Mouse (Mus musculus) heart, adult 8-10 months (tissue): ENCODE data around the gene Tsfm. TPM values are rescaled to one million over a fixed set of nuclear protein-coding genes. Genes with fewer than 3 reads are reported as not detected.
"Not testable (repeated sequence)": the region's sequence is repeated elsewhere in the genome, so short reads cannot be mapped to it uniquely, and the experiment has no call there.

Experiments used
- DNase-seq: peaks from one replicate; pipeline ENCODE4 v3.0.0; 2022; ENCODE audit warnings: low spot score
- total RNA-seq, 4 experiments: library from RNA; stranded (reverse); gene quantifications; 2 replicates each; pipeline ENCODE4 v1.2.4; 2022

The Tsfm gene
- total RNA-seq, result 10 to 100 TPM; 50.9 to 67.0 (median 55.9) TPM

DNA sequence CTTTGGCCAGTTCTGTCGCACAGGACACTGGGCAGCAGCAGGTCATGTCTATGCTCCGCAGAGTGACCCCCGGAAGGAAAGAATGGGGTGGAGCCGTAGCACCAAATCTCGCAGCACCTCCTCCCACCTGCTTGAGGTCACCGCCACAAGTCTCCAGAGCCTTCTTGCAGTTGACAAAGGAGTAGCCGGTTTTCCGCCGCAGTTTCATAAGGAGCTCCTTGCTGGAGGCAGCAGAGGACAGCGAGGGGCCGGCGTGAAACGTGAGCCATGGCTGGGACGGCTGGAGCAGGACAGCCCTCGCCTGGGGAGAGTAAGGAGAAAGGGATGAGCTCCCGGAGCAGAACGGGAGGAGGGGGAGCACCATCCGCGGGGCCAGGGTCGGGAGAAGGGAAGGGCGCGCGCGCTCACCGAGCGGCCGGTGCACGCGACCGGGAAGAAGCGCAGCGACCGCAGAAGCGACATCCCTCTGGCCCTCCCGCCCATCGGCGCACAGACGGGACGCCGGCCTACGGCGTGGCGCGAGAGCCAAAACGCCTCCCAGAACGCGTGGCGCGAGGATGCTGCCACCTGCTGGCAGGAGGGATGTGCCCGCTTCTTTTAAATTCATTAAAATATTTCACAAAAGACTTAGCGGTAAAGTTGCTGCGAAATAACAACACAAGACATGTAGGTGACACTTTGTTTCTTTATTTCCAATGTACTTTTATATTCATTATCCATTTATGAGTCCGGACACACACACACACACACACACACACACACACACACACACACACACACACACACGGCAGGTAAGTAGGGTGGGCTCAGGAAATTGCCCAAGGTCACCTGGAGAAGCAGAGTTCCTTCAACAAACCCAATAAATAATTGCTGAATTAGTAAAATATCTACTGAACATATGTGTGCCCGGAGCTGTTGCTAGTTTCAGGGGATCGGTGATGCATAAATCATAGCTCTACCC, at the start of gene Tsfm:
Tsfm (minus strand) TSS at position 505 of the 961 bp plus-strand sequence.
- DNase-seq, result peak; percentile 90

DNA sequence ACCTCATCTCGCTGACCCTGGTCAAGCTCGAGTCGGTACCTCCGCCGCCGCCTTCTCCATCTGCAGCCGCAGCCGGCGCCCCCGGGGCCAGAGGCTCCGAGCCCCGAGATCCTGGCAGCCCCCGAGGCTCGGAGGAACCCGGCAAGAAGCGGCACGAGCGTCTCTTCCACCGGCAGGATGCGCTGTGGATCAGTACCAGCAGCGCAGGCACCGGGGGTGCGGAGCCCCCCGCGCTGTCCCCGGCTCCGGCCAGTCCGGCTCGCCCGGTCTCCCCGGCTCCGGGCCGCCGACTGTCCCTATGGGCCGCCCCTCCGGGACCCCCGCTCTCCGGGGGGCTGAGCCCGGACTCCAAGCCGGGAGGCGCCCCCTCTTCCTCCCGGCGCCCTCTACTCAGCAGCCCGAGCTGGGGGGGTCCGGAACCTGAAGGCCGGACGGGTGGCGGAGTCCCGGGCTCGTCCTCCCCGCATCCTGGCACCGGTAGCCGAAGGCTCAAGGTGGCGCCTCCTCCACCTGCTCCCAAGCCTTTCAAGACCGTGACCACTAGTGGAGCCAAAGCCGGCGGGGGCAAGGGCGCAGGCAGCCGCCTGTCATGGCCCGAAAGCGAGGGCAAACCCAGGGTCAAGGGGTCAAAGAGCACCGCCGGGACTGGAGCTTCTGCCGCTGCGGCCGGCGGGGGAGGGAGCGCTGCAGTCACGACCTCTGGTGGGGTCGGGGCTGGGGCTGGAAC, 49.2 kb upstream of the Tsfm start:
- no peak for DNase-seq

DNA sequence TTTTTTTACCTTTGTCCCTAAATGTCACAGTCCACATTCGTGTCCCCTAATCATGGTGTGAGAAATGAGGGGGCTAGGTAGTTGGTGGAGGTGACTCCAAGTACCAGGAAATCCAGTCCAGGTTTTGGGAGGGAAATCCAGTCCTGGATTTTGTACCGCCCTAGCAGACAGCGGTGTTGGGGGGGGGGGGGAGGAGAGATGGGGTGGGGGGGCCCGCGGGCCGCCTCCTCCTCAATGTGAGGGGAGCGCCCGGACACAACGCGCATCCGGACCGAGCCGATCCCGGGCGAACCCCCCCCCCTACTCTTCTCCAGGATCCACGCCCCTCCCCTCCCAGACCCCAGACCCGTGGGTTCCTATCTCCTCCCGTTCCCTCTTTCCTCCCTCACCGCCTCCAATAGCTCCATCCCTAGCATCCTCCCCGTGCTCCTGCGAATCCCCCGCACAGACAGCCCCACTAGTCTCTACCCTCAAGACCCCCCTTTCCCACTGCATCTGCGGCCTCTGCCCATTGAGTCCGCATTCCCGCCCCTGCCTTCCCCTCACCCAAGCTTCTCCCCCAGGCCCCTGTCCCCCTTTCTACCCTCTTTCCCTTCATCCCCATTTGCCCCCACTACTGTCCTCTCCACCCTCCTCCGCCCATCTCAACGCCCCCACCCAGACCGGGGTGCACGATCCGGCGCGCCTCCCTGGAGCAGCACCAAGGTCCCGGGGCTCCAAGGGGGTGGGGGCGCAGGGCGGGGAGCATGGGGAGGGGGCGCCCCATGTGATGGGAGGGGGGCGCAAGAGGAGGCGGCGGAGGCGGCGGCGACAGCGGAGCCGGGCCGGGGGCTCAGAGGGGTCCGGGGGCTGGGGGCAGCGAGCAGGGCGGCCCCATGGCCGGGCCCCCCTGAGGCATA, 48.3 kb upstream of the Tsfm start:
- DNase-seq, result no peak

DNA sequence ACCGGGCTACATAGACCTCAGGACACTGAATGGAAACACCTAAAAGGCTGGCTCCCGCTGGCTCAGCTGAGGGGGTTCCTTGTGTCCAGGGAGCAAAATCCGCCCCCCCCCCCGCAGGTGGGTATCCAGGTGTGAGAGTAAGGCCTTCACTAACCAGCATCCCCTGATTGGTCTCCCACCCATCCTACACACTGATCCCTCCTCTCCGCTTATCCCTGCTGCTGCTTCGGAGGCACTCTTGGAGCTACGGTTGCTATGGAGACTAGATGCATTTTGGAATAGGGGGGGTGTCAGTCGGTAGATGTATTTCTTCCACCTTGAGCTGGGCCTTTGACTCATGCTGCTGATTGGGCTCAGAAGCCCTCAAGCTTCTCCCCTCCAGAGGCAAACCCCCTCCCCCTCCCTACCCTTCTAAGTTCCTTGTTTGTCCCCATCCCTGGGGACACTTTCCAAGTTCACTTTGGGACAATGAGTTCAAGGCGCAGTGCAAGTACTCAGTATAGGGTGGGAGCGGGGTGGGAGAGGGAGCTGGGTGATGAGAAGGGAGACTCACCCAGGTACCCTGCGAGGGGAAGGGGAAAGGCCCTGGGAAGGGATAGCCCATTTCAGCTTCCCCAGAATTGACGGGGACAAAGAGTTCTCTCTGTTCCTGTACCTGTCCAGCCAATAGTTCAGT, 47.5 kb upstream of the Tsfm start:
- no peak for DNase-seq

DNA sequence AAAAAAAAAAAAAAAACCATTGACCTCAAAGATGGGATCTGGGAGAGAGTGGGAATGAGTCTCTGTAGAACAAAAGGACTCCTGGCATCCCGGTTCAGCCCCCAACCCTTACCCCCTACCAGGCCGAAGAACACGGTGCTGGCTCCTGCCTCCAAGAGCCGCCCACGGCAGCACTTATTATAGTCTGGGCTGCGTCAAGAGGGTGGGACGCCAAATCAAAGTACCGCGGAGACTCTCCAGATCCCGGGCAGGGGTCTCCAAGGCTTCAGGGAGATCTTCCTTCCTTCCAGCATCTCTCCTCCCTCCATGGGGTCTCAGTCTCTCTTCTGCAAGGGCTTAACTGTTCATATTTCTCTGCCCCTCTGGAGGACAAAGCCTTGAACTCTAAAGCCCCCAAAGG, 46.9 kb upstream of the Tsfm start:
- DNase-seq, result no peak

DNA sequence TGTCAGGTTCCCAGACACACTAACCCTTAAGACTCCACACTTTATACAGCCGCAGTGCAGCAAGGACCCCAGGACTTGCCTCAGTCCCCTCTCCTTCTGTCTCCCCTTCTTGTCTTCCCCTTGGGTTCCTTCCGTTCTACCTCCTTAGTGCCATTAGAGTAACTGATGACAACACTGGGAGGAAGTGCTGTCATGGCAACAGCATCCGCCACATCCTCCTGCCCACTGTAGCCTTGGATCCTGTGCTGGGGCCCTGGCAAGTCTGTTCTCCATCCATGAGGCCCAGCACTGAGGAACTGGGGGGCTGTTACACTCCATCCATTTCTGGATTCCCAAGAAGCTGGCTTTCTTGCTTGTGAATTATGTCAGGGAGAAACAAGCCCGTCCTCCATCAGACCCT, 45.4 kb upstream of the Tsfm start:
- DNase-seq, result no peak

DNA sequence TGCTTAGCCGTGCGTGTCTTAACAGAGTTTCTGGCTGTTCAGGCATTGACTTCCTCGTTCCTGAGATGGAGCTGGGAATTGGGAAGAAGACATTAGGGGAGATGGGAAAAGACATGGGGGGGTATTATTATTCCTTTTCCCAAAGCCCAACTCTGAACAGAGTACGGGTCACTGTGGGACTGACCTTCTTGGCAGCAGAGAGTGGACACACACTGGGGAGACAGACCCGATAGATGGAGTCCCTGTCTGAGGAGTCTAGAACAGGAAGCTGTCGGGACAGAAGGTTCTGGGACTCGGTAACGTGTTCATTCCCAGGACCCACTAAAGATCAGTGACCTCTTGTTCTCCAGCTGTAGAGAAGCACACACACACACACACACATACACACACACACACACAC, 45.0 kb upstream of the Tsfm start:
- no peak for DNase-seq

DNA sequence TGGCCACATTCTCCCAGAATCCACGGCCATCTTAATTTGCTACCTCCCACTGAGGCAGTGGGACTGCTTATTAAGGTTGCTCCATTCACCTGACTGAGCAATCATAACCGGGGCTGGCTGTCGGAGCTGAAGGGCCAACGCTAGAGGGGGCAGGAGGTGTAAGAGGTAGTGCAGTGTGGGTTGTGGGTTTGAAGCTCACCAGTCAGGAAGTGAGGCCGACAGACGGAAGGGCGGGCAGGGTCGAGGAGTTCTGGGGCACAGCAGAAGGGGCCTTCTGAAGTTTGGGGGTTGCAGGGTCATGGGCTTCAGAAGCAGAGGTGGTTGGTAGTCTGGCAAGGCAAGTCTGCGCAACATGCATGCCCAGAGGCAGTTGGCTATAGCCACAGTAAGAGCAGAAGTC, 44.4 kb upstream of the Tsfm start, which contains the start of gene Agap2:
Agap2 (plus strand) TSS at position 205 of the 400 bp plus-strand sequence.
- no peak for DNase-seq

DNA sequence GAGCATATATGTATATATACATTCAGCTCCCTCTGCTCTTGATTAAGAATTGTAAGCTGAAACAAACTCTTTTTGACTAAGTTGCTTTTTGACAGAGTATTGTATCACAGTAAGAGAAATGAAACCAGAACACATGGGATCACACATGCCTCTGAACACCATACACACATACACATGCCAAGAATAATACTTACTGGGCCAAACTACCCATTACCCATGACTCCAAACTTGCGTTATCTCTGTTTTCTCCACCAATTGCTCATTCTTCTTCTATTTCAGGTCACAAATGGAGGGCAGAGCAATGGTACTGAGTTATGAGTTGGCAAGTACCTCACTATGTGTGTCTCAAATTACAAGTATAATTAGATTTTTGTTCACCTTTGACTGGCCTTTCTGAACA, 43.3 kb upstream of the Tsfm start:
- DNase-seq, result no peak

DNA sequence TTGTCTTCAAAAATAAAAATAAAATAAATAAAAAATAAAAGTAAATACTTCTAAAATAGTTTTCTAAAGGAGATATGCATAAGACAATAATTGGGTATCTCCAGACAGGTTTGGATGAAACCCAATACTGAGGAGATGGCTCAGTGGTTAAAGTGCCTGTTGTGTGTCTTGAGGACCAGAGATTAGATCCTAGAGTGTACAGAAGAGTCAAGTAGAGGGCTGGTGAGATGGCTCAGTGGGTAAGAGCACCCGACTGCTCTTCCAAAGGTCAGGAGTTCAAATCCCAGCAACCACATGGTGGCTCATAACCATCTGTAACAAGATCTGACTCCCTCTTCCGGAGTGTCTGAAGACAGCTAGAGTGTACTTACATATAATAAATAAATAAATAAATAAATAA, 42.3 kb upstream of the Tsfm start:
- DNase-seq, result not testable (repeated sequence)

DNA sequence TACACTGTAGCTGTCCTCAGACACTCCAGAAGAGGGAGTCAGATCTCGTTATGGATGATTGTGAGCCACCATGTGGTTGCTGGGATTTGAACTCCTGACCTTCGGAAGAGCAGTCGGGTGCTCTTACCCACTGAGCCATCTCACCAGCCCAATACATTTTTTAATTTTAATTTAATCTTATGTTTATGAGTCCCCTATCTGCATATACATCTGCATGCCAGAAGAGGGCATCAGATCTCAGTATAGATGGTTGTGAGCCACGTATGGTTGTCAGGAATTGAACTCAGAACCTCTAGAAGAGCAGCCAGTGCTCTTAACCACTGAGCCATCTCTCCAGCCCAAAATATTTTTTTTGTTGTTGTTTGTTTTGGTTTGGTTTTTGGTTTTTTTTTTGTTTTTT, 41.6 kb upstream of the Tsfm start:
- DNase-seq, result not testable (repeated sequence)

DNA sequence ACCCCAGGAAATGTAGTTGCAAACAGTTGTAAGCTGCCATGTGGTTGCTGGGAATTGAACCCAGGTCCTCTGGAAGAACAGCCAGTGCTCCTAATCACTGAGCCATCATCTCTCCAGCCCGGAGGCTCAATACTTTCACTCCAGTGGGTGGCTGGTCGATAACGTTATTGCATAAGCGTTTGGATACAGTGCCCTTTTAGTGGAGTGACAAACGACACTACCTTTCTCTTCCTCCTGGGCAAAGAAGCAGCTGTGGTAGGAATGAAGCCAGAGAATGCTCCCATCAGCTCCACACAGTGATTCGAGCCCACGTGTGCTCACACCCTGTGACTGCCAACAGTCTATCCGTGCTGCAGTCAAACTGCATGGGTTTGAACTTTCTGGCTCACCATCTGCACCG, 40.6 kb upstream of the Tsfm start:
- DNase-seq, result no peak

DNA sequence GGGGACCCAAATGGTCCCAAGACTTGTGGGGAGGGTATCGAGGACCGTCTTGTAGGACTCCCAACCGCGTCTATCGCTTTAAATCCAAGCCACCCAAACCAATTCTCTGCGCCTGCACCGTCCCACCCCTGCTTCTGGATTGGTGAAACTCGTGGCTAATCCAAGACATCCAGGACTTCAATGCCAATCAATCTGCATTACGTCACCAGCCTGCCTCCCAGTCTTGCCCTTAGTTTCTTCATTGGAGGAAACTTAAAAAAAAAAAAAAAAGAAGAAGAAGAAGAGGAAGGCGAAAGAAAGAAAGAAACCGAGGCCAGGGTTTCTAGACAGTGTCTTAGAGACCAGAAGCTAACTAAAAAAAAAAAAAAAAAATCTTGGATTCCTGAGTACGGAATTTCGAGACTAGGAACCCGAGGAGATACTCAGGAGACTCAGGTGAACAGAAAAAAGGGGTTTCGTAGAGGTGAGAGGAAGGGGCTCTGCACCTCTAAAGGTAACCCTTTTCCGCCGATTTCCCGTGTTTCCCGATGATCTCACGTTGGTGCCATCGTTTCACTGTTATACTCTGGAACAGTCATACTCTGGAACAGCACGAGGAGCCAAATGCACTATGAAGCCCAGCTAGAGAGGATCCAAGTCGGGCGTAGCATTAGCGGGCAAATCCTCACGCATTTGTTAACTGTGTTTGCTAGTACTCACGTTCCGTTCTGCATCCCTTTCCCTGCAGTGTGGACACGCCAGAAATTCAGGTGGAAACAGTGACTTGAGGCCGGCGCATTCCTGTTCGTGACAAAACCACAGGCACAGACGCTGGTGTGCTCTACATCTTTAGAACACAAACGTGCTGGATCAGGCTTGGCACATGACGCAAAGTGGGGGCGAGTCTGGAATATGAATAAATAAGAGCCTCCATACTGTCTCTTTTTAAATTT, 39.8 kb upstream of the Tsfm start, which contains the start of gene Tspan31:
Tspan31 (minus strand) TSS at position 75 of the 932 bp plus-strand sequence.
- DNase-seq, result peak; percentile 96

DNA sequence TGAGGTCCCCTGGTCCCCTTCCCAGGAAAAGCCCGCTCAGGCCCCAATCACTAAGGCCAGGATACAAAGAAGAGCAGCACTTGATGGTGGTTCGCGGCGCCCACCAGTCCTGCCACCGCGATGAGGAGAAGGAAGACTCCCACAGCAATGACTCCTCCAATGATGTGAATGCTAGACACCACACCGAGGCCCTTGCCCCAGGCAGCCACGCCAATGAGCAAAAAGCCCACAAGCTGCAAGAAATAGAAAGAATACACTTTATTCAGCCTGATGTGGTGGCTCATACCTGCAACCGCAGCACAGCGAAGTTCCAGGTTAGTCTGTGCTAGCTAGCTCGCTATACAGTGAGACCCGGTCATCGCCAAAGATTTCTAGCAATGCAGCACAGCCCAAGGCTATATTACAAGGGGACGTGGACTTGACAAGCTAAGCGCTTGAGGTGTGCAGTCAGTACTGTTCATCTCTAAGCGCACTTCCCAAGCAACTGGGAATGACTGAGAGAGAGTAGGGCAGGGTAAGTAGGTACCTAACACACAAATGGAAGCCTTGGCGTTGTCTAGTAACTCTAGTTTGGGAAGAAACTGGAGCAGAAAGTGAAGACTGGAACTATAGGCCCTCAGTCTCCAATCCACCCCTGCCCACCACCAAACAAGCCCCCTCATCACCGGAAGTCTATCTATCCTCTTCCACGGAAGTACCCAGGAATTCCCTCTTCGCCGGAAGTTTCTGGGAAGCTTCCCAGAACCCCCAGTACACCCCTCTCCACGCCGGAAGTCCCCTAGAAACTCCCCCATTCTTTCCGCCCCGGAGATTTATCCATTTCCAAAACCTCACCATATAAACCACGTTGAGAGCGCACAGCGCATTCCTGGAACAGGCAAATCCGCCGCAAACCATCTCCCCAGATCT, 38.9 kb upstream of the Tsfm start:
- no peak for DNase-seq

DNA sequence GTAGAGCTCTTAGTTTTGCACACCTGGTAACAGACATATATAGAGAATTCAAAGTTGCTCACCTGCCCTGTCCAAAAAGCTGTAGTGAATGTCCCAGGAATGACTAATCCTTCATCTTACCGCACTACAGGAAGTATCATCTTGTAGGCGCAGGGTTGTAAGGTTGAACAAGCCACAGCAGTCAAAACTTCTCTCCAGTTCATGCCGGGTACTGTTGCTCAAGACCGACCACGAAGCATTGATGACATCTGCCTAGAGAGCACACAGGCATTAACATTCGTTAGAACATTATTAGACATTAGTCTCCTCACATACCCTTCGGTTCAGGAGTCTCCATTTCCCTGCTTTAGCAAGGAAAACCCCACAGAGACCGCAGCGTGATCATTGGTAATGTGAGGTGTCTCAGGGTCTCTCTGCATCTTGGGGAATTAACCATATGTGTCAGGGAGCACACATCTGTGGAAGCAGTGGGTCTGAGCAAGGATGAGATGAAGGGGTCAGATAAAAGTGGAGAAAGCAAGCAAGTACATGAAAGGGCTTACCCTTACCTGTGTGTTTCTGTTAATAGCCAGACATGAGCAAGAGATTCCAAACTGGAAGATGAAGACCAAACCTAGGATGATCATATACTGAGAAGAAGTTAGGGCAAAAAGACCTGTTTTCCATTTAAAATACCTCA, 37.9 kb upstream of the Tsfm start:
- no peak for DNase-seq

DNA sequence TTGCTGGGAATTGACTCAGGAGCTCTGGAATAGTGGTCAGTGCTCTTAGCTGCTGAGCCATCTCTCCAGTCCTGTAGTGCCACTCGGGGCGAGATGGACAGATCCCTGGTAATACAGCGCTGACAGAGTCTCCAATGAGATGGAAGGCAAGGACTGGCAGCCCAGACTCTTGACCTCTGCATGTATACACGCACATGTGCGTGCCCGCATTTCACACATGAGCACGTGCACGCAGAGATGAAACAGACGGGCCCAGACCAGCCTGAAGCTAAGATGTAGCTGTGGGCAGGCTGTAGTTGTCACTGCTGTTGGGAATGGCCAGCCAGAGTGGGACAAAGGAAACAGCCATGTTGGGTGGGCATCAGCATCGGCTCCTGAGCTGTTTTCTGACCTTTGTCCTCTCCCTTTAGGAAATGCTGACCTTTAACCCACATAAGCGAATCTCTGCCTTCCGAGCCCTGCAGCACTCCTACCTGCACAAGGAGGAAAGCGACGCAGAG, 35.9 kb upstream of the Tsfm start:
- DNase-seq, result no peak

DNA sequence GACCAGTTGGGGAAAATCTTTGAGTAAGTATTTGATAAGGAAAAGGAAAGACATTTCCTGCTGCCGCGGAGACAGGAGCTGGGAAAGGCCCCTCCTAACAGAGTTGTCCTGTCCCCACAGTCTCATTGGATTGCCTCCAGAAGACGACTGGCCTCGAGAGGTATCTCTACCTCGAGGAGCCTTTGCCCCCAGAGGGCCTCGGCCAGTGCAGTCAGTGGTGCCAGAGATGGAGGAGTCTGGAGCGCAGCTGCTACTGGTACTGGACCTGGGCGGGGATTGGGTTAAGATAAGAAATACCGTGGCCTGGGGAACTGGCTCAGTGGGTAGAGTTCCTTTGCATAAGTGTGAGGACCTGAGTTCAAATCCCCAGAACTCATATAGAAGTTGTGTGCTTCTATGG, 35.3 kb upstream of the Tsfm start:
- DNase-seq, result no peak
